Mouse (Mus musculus) E14TG2a.4 (cell line): ENCODE results near the gene Zrsr2.

Experiments used
- H3K27me3 ChIP-seq: 2 replicates; pipeline ENCODE4 v1.6.1; 2014; ENCODE audit warnings: low read length, control low read depth; ENCODE audit not compliant: insufficient read depth
- H3K36me3 ChIP-seq: 2 replicates; pipeline ENCODE4 v1.6.1; 2014; ENCODE audit warnings: low read length, control low read depth; ENCODE audit not compliant: insufficient read depth
- H3K4me1 ChIP-seq: replicated peaks from 2 replicates; pipeline ENCODE4 v1.6.1; 2014; ENCODE audit warnings: low read depth, low read length, control low read depth
- H3K4me3 ChIP-seq: replicated peaks from 2 replicates; pipeline ENCODE4 v1.5.1; 2014; ENCODE audit warnings: mild to moderate bottlenecking, low read length
- H3K9me3 ChIP-seq: 2 replicates; pipeline ENCODE4 v1.6.1; 2014; ENCODE audit warnings: low read length, control low read depth
- CTCF ChIP-seq: conservative IDR thresholded peaks from 2 replicates; pipeline ENCODE4 v1.5.1; 2014; ENCODE audit warnings: low read length
- NANOG ChIP-seq: IDR thresholded peaks from 2 replicates; pipeline ENCODE4 v1.6.1; 2014; ENCODE audit warnings: borderline replicate concordance, low read length, mixed read lengths
- POU5F1 ChIP-seq: IDR thresholded peaks from 2 replicates; pipeline ENCODE4 v1.6.1; 2014; ENCODE audit warnings: low read length, borderline replicate concordance

Gene Zrsr2

DNA sequence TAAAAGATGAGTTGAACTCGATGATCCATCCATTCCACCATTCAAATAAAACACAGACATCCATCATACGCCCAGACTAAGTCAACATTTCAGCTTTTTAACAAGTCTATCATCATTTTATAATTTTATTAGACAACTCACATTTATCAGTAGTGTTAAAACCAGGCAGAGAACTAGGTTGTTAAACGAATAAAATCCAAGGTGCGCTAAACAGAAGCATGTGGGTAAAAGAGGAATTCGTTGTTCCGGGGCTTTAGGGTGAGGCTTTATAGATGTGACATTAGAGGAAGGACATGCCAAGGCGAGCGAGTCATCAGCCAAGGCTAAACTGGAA lies 50.5 kb downstream of the Zrsr2 start:
- Histone ChIP-seq H3K9me3 (no peaks in the 10 kb centered on the region), H3K4me3 (peak overlapping the region; percentile 83), H3K36me3 (no peaks in the 10 kb centered on the region), H3K27me3 (no peaks in the 10 kb centered on the region), H3K4me1 (0 out of 2 replicates have a peak, but pooled peaks cover 5% of the 10 kb centered on the region)
- TF ChIP-seq NANOG (no peak), CTCF (no peak), POU5F1 (no peak)

DNA sequence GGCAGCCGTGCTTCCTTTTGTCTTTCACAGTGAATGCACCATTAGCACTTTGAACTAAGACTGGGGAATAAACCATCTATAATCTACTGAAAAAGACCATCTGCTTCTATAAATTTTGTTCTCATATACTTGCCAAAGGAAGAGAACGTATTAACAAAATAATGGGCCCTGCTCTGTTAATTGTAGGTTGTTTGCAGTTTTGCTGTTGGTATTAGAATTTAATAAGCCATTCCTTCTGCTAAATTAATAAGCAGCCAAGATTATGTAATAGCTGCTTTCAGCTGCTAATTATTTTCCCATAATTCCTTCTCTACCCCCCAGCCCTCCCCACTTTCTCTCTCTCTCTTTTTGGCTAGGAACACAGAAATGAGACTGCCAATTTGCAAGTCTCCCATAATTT lies 51.6 kb downstream of the Zrsr2 start:
- H3K4me3 ChIP-seq: no peak overlapping the region
- no peaks in the 10 kb centered on the region for H3K36me3 ChIP-seq
- TF ChIP-seq POU5F1 (no peak), NANOG (no peak), CTCF (no peak)
- no peaks in the 10 kb centered on the region for H3K27me3 ChIP-seq
- H3K4me1 ChIP-seq: 0 out of 2 replicates have a peak, but pooled peaks cover 4% of the 10 kb centered on the region
- H3K9me3 ChIP-seq: no peaks in the 10 kb centered on the region

GRCm38 (mm10) chrX:163899431-163900020 lies 58.9 kb downstream of the Zrsr2 start:
- H3K4me3 ChIP-seq: no peak overlapping the region
- peaks cover 6% of the 10 kb centered on the region for H3K4me1 ChIP-seq
- 0 out of 2 replicates have a peak, but pooled peaks have one; percentile 10 for TF ChIP-seq NANOG
- no peak for TF ChIP-seq CTCF
- no peaks in the 10 kb centered on the region for H3K36me3 ChIP-seq
- no peaks in the 10 kb centered on the region for H3K27me3 ChIP-seq
- no peaks in the 10 kb centered on the region for H3K9me3 ChIP-seq

- no peaks in the 10 kb centered on the region for H3K27me3 ChIP-seq
- H3K36me3 ChIP-seq: no peaks in the 10 kb centered on the region
- TF ChIP-seq NANOG: no peak
- no peak for TF ChIP-seq POU5F1
- TF ChIP-seq CTCF: no peak
- H3K9me3 ChIP-seq: no peaks in the 10 kb centered on the region
- H3K4me1 ChIP-seq: peaks cover 6% of the 10 kb centered on the region
- no peak overlapping the region for H3K4me3 ChIP-seq
Observed at GRCm38 (mm10) chrX:163897354-163897753, 61.1 kb downstream of the Zrsr2 start.

- no peaks in the 10 kb centered on the region for H3K9me3 ChIP-seq
- no peaks in the 10 kb centered on the region for H3K36me3 ChIP-seq
- no peaks in the 10 kb centered on the region for H3K27me3 ChIP-seq
- no peaks in the 10 kb centered on the region for H3K4me1 ChIP-seq
- no peak for TF ChIP-seq NANOG
- H3K4me3 ChIP-seq: no peak overlapping the region
Observed at GRCm38 (mm10) chrX:163885539-163885981, 72.9 kb downstream of the Zrsr2 start.
